Mouse (Mus musculus): ENCODE results near the gene E2f6. TPM values are rescaled to one million over a fixed set of nuclear protein-coding genes. Genes with fewer than 3 reads are reported as not detected.

Gene E2f6
- total and polyA plus RNA-seq, 3 experiments = 9.3 to 36.1 (median 20.0) TPM

DNA sequence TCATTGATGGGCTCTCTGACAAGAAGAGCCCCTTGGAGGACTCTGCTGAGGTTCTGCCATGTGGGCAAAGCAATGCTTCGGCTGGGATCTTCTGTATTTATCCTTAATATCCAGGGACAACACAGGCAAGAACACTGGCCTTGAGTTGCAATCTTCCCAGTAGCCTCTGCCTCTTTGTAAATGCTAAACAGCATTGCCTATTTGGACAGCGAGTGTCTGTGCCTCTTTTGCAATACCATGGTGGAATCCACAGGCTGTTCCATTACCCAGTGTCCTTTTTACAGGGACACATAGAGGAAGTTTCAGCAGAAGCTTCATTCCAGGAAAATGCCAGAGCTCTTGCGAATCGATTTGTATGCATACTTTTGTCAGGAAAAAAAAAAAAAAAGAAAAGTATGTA is 53.7 kb downstream of the E2f6 start:
- Histone ChIP-seq H3K27me3 (replicated peaks) (no peaks in the 10 kb centered on the region), H3K4me2 (ENCODE audit: insufficient read depth, low read depth, poor library complexity, severe bottlenecking) (no peak overlapping the region), H3K9me3 (replicated peaks; ENCODE audit: low read length) (no peaks in the 10 kb centered on the region), H3K4me1 (ENCODE audit: control insufficient read depth in 1 of 2, insufficient read depth in 2 of 2) (peaks cover 12 to 75% of the 10 kb centered on the region in 2 experiments), H3K36me3 (replicated peaks in 1 of 2; ENCODE audit: control insufficient read depth in 1 of 2, insufficient read depth in 1 of 2, low read length in 1 of 2) (no peaks in the 10 kb centered on the region), H3K9ac (ENCODE audit: insufficient read depth, low read depth) (no peak overlapping the region), H3K27ac (ENCODE audit: insufficient read depth, low read depth) (no peak overlapping the region), H3K4me3 (replicated peaks in 1 of 3; ENCODE audit: low read depth in 2 of 3, low read length in 2 of 3, poor library complexity in 1 of 3) (no peak overlapping the region), H3K79me2 (replicated peaks; ENCODE audit: control insufficient read depth, extremely low read depth, insufficient read depth, poor library complexity, severe bottlenecking) (no peaks in the 10 kb centered on the region)
- no peak for DNase-seq (ENCODE audit: extremely low read depth)
- TF ChIP-seq MAZ (IDR thresholded peaks at IDR 0.05; ENCODE audit: low read depth, low read length) (no peak), CHD2 (IDR thresholded peaks at IDR 0.05; ENCODE audit: low read length) (no peak), JUND (conservative IDR thresholded peaks at IDR 0.05; ENCODE audit: low read depth, low read length) (no peak), CHD1 (IDR thresholded peaks at IDR 0.05; ENCODE audit: low read depth, low read length) (no peak), MAX (IDR thresholded peaks at IDR 0.05; ENCODE audit: low read length) (no peak), JUN (IDR thresholded peaks at IDR 0.05; ENCODE audit: insufficient read depth, low read depth, low read length) (no peak), SIN3A (IDR thresholded peaks at IDR 0.05; ENCODE audit: low read length) (no peak), NRF1 (IDR thresholded peaks at IDR 0.05; ENCODE audit: low read depth, low read length) (no peak), ZKSCAN1 (IDR thresholded peaks at IDR 0.05; ENCODE audit: borderline replicate concordance, low read depth, low read length) (no peak), USF2 (conservative IDR thresholded peaks at IDR 0.05; ENCODE audit: low read depth, low read length) (no peak), SMC3 (IDR thresholded peaks at IDR 0.05; ENCODE audit: low read depth, low read length) (no peak)
- dilution Hi-C loops (cut with MboI; ENCODE audit: extremely low pct_ligation_motif_present, extremely low pct_unique_long_range_greater_than_20kb, low sequenced_read_pairs) = no loop called here
- in situ Hi-C loops (cut with MboI; ENCODE audit: low pct_ligation_motif_present, low pct_unique_long_range_greater_than_20kb, low sequenced_read_pairs) = no loop called here

DNA sequence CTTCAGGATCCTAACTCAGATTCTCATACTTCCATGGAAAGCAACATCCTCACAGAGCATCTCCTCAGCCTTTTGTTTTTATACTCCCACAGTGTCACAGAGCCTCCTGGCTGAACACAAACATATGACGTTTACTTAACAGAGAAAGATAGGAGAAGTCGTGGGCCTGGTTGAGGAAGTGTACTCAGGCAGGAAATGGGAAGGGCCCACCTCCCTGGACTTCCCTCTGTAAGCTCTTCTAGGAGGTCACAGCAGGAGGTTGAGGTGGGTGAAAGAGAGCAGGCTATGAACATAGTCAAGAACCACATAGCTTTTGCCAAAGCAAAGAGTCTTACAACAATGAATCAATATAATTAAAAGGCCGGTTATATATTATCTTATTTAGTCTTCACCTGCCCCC is 55.1 kb downstream of the E2f6 start:
- H3K9ac ChIP-seq (ENCODE audit: insufficient read depth, low read depth) = no peak overlapping the region
- H3K36me3 ChIP-seq (replicated peaks in 1 of 2; ENCODE audit: control insufficient read depth in 1 of 2, insufficient read depth in 1 of 2, low read length in 1 of 2) = no peaks in the 10 kb centered on the region
- H3K4me2 ChIP-seq (ENCODE audit: insufficient read depth, low read depth, poor library complexity, severe bottlenecking) = no peak overlapping the region
- no peaks in the 10 kb centered on the region for H3K79me2 ChIP-seq (replicated peaks; ENCODE audit: control insufficient read depth, extremely low read depth, insufficient read depth, poor library complexity, severe bottlenecking)
- H3K4me1 ChIP-seq (ENCODE audit: control insufficient read depth in 1 of 2, insufficient read depth in 2 of 2) = peaks cover 22 to 72% of the 10 kb centered on the region in 2 experiments
- TF ChIP-seq CHD1 (IDR thresholded peaks at IDR 0.05; ENCODE audit: low read depth, low read length) (no peak), SIN3A (IDR thresholded peaks at IDR 0.05; ENCODE audit: low read length) (no peak), ETS1 (conservative IDR thresholded peaks at IDR 0.05; ENCODE audit: low read depth, low read length) (no peak), RCOR1 (conservative IDR thresholded peaks at IDR 0.05; ENCODE audit: low read depth, low read length) (no peak), EP300 (IDR thresholded peaks at IDR 0.05; ENCODE audit: low read length) (no peak), BHLHE40 (IDR thresholded peaks at IDR 0.05; ENCODE audit: low read depth, low read length) (no peak), HCFC1 (IDR thresholded peaks at IDR 0.05; ENCODE audit: low read depth, low read length) (no peak), MAFK (IDR thresholded peaks at IDR 0.05; ENCODE audit: insufficient replicate concordance, low read length) (no peak), NRF1 (IDR thresholded peaks at IDR 0.05; ENCODE audit: low read depth, low read length) (no peak), NELFE (IDR thresholded peaks at IDR 0.05; ENCODE audit: low read depth, low read length) (no peak), MXI1 (IDR thresholded peaks at IDR 0.05; ENCODE audit: low read depth, low read length) (no peak), MAX (IDR thresholded peaks at IDR 0.05; ENCODE audit: low read length) (no peak)
- no peaks in the 10 kb centered on the region for H3K9me3 ChIP-seq (replicated peaks; ENCODE audit: low read length)
- in situ Hi-C loops (cut with MboI; ENCODE audit: low pct_ligation_motif_present, low pct_unique_long_range_greater_than_20kb, low sequenced_read_pairs) = no loop called here
- no peak for DNase-seq (ENCODE audit: extremely low read depth)
- dilution Hi-C loops (cut with MboI; ENCODE audit: extremely low pct_ligation_motif_present, extremely low pct_unique_long_range_greater_than_20kb, low sequenced_read_pairs) = no loop called here
- H3K27ac ChIP-seq (ENCODE audit: insufficient read depth, low read depth) = no peak overlapping the region
- H3K4me3 ChIP-seq (replicated peaks in 1 of 3; ENCODE audit: low read depth in 2 of 3, low read length in 2 of 3, poor library complexity in 1 of 3) = no peak overlapping the region
- no peaks in the 10 kb centered on the region for H3K27me3 ChIP-seq (replicated peaks)
